In genomic region chr17:5828583-5828836, GRCm38 (mm10) we compare ENCODE assay signal across 8 mouse cellular contexts. TPM values are rescaled to one million over a fixed set of nuclear protein-coding genes. Genes with fewer than 3 reads are reported as not detected.
DNase-seq lines count a peak whose midpoint lies in the region; ATAC-seq lines count a peak whose summit lies in the region.
"Had no signal": no experiment of that assay in that cellular context is flagged by ENCODE, and none has a peak within 500 bp of the region (broad histone marks: within the 10 kb centered on the region; RNA-seq: fewer than 3 reads in every experiment).

No protein-coding gene starts in this region.

- peak overlapping the region; percentile 37 for H3K4me2 ChIP-seq in forebrain, embryonic 15.5 days (replicated peaks)
- H3K4me2 ChIP-seq in liver, embryonic 13.5 days: peak overlapping the region; percentile 49

- H3K27ac ChIP-seq in forebrain, embryonic 15.5 days (replicated peaks): no peak overlapping the region
- peak overlapping the region; percentile 83 for H3K27ac ChIP-seq in liver, embryonic 13.5 days

- intact Hi-C loops in left cerebral cortex, postnatal 14 days (cut with DNase I): no loop called here

- DNase-seq in thymus, postnatal 4 days: peak; percentile 31
- no peak for DNase-seq in thymus, postnatal 14 days
- DNase-seq in liver, embryonic 13.5 days: no peak
- no peak for DNase-seq in left cerebral cortex, postnatal 14 days (ENCODE audit: low spot score in 2 of 2)
- no peak for DNase-seq in kidney, adult 18-20 months
- DNase-seq in frontal cortex, postnatal 10 days (ENCODE audit: low spot score in 2 of 2): no peak
- DNase-seq: cerebellum, postnatal 10 days had no signal

- no peaks in the 10 kb centered on the region for H3K9me3 ChIP-seq in forebrain, embryonic 15.5 days
- no peaks in the 10 kb centered on the region for H3K9me3 ChIP-seq in liver, embryonic 13.5 days (replicated peaks)

- 0 out of 2 replicates have a peak overlapping the region, but pooled peaks have one; percentile 23 for H3K4me3 ChIP-seq in forebrain, embryonic 15.5 days
- H3K4me3 ChIP-seq in liver, embryonic 13.5 days (replicated peaks): no peak overlapping the region; the same call in 1 of the 2 replicates

- 12% methylated on average over 3 of the region's 3 CpGs for WGBS in forebrain, embryonic 15.5 days
- 5% methylated on average over 3 of the region's 3 CpGs for WGBS in liver, embryonic 13.5 days (ENCODE audit: insufficient replicate concordance)

- H3K4me1 ChIP-seq in forebrain, embryonic 15.5 days: peaks cover 8% of the 10 kb centered on the region
- peaks cover 55% of the 10 kb centered on the region for H3K4me1 ChIP-seq in liver, embryonic 13.5 days (replicated peaks)

- H3K36me3 ChIP-seq in forebrain, embryonic 15.5 days: no peaks in the 10 kb centered on the region
- no peaks in the 10 kb centered on the region for H3K36me3 ChIP-seq in liver, embryonic 13.5 days

- H3K9ac ChIP-seq in forebrain, embryonic 15.5 days (replicated peaks): no peak overlapping the region; the same call in 1 of the 2 replicates
- peak overlapping the region; percentile 24; the same call in 1 of the 2 replicates for H3K9ac ChIP-seq in liver, embryonic 13.5 days

- H3K27me3 ChIP-seq in forebrain, embryonic 15.5 days: no peaks in the 10 kb centered on the region
- no peaks in the 10 kb centered on the region for H3K27me3 ChIP-seq in liver, embryonic 13.5 days

- ATAC-seq in forebrain, embryonic 15.5 days (replicated peaks): peak; percentile 23; the same call in 1 of the 2 replicates
- no peak for ATAC-seq in liver, embryonic 13.5 days (ENCODE audit: low read depth)

RNA-seq across cellular contexts. Expression of gene Snx9, which starts 12.6 kb away (rescaled TPM):
- 5.9 and 6.9 TPM in 2 replicates for polyA plus RNA-seq in forebrain, embryonic 15.5 days (2015; fragmentation: Nextera tagmentation; extraction: Ambion mirVana)
- 12.2 and 14.1 TPM in 2 replicates for polyA plus RNA-seq in liver, embryonic 13.5 days (2015; fragmentation: Nextera tagmentation; extraction: Ambion mirVana)
- 10 to 100 TPM; 11.4 to 12.2 TPM for total RNA-seq in left cerebral cortex, postnatal 14 days (2021)
